Mouse (Mus musculus): ENCODE results near the gene Mef2a. TPM values are rescaled to one million over a fixed set of nuclear protein-coding genes. Genes with fewer than 3 reads are reported as not detected.

Mef2a gene
- polyA plus RNA-seq, 1 experiment: 43.4 TPM

DNA sequence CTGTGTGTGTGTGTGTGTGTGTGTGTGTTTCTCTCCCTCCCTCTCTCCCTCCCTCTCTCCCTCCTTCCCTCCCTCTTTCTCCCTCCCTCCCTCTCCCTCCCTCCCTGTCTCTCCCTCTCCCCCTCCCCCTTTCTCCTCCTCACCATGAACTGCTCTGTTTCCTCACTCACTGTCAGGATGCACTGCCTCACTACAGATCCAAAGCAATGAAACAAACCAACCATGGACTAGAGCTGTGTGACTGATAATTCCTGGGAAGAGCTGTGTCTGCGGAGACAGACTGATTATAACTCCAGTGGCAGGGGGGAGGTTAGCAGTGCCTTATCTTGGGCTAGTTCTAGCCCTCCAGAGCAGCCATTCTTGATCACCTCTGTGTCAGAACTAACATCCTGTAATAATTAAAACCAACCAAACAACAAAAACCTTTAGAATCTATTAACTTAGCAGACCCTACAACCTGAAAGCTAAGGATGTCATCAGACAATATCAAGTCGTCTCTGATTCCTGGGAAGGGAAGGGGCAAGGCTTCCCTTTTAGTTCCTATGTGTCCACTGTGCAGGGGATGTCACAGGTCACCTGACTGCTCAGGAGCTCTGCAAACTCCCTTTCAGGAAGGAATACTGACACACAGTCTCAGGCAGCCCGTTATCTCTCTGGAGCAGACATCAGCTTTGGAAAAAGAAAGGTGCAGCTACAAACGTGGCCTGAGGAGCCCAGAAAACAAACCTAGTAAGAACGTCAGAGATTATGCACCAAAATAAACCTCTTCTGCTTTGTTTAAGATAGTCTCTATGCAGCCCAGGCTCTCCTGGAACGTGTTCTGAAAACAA, 162.4 kb downstream of the Mef2a start:
- no peak for DNase-seq (ENCODE audit: low spot score)

DNA sequence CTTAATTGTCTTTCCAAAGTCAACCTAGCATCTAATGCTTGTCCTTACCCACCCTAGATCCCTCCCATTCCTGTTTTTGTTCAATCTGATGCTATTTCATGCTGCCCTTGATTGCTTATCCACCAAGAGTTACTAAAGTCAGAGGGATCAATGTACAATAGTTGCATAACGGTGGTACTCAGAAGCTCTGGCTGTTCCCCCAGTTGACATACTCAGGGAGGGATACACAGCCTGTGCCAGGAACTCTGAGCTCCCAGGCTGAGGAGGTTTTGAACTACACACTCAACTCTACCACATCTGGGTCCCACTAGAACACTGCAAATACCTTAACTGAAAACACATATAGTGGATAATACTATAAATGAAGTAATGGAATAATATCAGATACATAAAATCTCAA, 164.3 kb downstream of the Mef2a start:
- no peak for DNase-seq (ENCODE audit: low spot score)

DNA sequence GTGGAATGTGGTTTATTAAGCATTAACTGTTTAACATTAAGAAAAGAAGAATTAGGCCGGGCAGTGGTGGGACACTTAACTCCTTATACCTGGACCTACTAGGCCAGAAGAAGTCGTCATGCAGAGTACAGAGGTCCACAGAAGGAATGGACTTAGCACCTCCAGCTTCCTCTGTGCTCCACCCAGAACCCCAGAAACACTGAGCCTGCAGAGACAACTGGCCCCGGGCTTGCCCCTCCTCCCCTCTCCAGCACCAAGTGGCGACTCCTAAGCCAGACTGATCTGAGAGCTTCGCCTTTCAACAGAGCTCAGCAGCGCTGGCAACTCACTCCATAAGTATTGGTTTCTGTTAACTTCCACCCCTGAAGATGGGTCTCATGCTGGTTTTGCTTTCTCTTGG, 165.0 kb downstream of the Mef2a start:
- DNase-seq (ENCODE audit: low spot score): no peak

- DNase-seq (ENCODE audit: low spot score): no peak
These were observed 166.2 kb downstream of the Mef2a start for GRCm38 (mm10) chr7:67206496-67206895.

- DNase-seq (ENCODE audit: low spot score): no peak
These were observed 166.8 kb downstream of the Mef2a start for GRCm38 (mm10) chr7:67205734-67206425.

DNA sequence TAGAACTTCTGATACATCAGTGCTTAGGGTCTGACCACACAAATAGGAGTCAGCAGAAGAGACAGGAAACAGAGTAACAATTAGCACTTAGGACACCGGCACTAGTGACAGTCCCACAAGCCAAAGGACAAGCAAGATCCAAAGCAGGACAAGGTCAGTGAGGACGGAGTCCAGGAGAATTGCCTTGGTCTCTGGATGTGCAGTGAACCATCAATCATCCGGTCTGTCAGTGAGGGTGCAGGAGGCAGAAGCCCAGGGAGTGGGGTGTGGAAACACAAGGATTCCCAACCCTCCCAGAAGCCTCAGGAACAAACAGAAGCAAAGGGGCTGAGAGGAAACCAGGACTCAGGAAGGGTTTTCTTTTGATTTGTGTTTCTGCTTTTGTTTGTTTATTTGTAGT, 169.0 kb downstream of the Mef2a start:
- no peak for DNase-seq (ENCODE audit: low spot score)

- DNase-seq (ENCODE audit: low spot score): peak; percentile 67
These were observed 173.2 kb downstream of the Mef2a start for GRCm38 (mm10) chr7:67199412-67199811.

GRCm38 (mm10) chr7:67183786-67184185, 188.9 kb downstream of the Mef2a start:
- no peak for DNase-seq (ENCODE audit: low spot score)

Other genes with a start within 250 kb of the Mef2a start
- gene Lysmd4, start 150.3 kb downstream of the Mef2a start, polyA plus RNA-seq (2012; rRNA removed): 10.0 and 11.8 TPM in 2 replicates